8 mouse cellular contexts compared by ENCODE assay signal in the genomic region with DNA sequence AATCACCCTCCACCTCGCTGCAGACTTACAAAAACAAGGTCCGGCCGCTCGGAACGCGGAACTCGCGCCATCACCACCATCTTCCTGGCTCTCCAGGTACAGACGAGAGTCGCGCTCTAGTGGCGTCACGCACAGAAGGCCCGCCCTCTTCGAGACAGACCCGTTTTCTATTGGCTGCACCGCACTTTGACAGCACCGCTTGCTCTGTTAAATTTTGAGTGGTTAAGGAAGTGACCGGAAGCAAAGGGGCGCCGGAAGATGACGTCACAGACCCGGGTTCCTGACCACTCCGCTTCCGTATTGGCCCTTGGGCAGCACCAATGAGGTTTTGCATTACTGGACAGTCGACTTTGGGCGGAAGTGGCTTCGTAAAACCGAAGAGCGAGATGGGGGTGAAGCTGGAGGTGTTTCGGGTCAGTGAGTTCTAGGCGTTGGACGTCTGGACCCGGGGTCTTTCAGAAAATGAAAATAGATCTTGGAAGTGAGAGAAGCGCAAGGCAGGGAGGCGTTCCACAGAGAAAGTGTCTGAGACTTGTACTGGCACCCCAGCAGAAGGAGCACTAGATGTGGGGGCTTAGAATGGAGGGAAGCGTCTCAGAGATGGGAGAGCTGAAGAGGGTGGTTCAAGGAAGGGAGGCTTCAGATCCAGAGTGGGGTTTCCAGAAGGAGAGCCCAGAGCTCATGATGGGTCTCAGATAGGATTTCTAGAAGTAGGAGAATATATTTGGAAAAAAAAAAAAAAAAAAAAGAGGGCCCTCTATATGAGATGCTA. TPM values are rescaled to one million over a fixed set of nuclear protein-coding genes. Genes with fewer than 3 reads are reported as not detected.
DNase-seq lines count a peak whose midpoint lies in the region; ATAC-seq lines count a peak whose summit lies in the region.

A gene (minus strand): TSS at position 118 of the 772 bp plus-strand sequence.
A gene (plus strand): TSS at position 350 of the 772 bp plus-strand sequence.

- WGBS in forebrain, embryonic 14.5 days, result under 1% methylated on average over 37 of the region's 37 CpGs
- WGBS in neural tube, embryonic 15.5 days, result under 1% methylated on average over 37 of the region's 37 CpGs

- peaks cover 23% of the 10 kb centered on the region for H3K36me3 ChIP-seq in forebrain, embryonic 14.5 days (ENCODE audit: control insufficient read depth, insufficient read depth, low read length)
- H3K36me3 ChIP-seq in neural tube, embryonic 15.5 days, result peaks cover 20% of the 10 kb centered on the region

- peak; percentile 98 for ATAC-seq in forebrain, embryonic 14.5 days
- peak; percentile 97 for ATAC-seq in neural tube, embryonic 15.5 days (ENCODE audit: low FRiP score)

- intact Hi-C loops in heart, postnatal 14 days (cut with DNase I), result loop anchor here (5.0 to 10.0 kb wide), 2 partner anchors 56 to 157 kb away; a partner anchor contains a TSS

- no peaks in the 10 kb centered on the region for H3K9me3 ChIP-seq in forebrain, embryonic 14.5 days (replicated peaks; ENCODE audit: control insufficient read depth, low read length)
- no peaks in the 10 kb centered on the region for H3K9me3 ChIP-seq in neural tube, embryonic 15.5 days (replicated peaks)

- H3K4me1 ChIP-seq in forebrain, embryonic 14.5 days (ENCODE audit: control insufficient read depth, insufficient read depth, low read length), result peaks cover 9% of the 10 kb centered on the region; the same call in 1 of the 2 replicates
- H3K4me1 ChIP-seq in neural tube, embryonic 15.5 days, result peaks cover 28% of the 10 kb centered on the region

- H3K27ac ChIP-seq in forebrain, embryonic 14.5 days (ENCODE audit: low read depth, low read length), result no peak within 1 kb of the TSS
- 0 out of 2 replicates have a peak within 1 kb of the TSS, but pooled peaks have one; percentile 48 for H3K27ac ChIP-seq in neural tube, embryonic 15.5 days (replicated peaks)

- no peaks in the 10 kb centered on the region for H3K27me3 ChIP-seq in forebrain, embryonic 14.5 days (replicated peaks; ENCODE audit: control insufficient read depth, insufficient read depth, low read length)
- H3K27me3 ChIP-seq in neural tube, embryonic 15.5 days (replicated peaks), result no peaks in the 10 kb centered on the region

- H3K9ac ChIP-seq in forebrain, embryonic 14.5 days (ENCODE audit: low read length), result peak within 1 kb of the TSS; percentile 76
- H3K9ac ChIP-seq in neural tube, embryonic 15.5 days (replicated peaks), result peak within 1 kb of the TSS; percentile 80

- peak within 1 kb of the TSS; percentile 79 for H3K4me3 ChIP-seq in forebrain, embryonic 14.5 days (ENCODE audit: low read depth, low read length)
- peak within 1 kb of the TSS; percentile 79 for H3K4me3 ChIP-seq in neural tube, embryonic 15.5 days (replicated peaks)

- peak; percentile 100 for DNase-seq in ES-CJ7 (ENCODE audit: low read depth, low spot score)
- DNase-seq in cerebellum, adult 11 months, result peak; percentile 98
- peak; percentile 100 for DNase-seq in forebrain, embryonic 14.5 days (ENCODE audit: low spot score)
- DNase-seq in heart, postnatal 14 days, result peak; percentile 97 to 99
- DNase-seq in layer of hippocampus, adult 11-12 months (ENCODE audit: low spot score), result peak; percentile 99
- DNase-seq in lung, adult 18-20 months, result peak; percentile 99
- DNase-seq in testis, postnatal 14 days (ENCODE audit: low spot score), result peak; percentile 98

- H3K4me2 ChIP-seq in forebrain, embryonic 14.5 days (ENCODE audit: low read length), result peak within 1 kb of the TSS; percentile 73
- peak within 1 kb of the TSS; percentile 89 for H3K4me2 ChIP-seq in neural tube, embryonic 15.5 days

RNA-seq across cellular contexts. Expression of the first gene that starts in this region (rescaled TPM):
- 63.2 and 67.0 TPM in 2 replicates for polyA plus RNA-seq in forebrain, embryonic 14.5 days (2014; fragmentation: Nextera tagmentation; extraction: Ambion mirVana)
- total RNA-seq in heart, postnatal 14 days (2021), result 10 to 100 TPM; 18.4 to 19.3 TPM
- 46.2 and 50.4 TPM in 2 replicates for polyA plus RNA-seq in neural tube, embryonic 15.5 days (2015; fragmentation: Nextera tagmentation; extraction: Ambion mirVana)

RNA-seq across cellular contexts. Expression of the second gene that starts in this region (rescaled TPM):
- polyA plus RNA-seq in forebrain, embryonic 14.5 days (2014; fragmentation: Nextera tagmentation; extraction: Ambion mirVana), result 95.7 and 99.8 TPM in 2 replicates
- total RNA-seq in heart, postnatal 14 days (2021), result 10 to 100 TPM; 61.7 to 66.4 TPM
- polyA plus RNA-seq in neural tube, embryonic 15.5 days (2015; fragmentation: Nextera tagmentation; extraction: Ambion mirVana), result 86.0 and 90.1 TPM in 2 replicates
